Mouse (Mus musculus) megakaryocyte, embryonic 14.5 days (primary cell): ENCODE data around the gene Dph2.

ENCODE experiments used
- FLI1 ChIP-seq: IDR thresholded peaks from 2 replicates; pipeline ENCODE4 v1.6.1; 2012; ENCODE audit warnings: low read length, inconsistent platforms, mixed read lengths
- GATA1 ChIP-seq: IDR thresholded peaks from 3 replicates; pipeline ENCODE4 v1.6.1; 2012; ENCODE audit warnings: mixed read lengths, low read length, inconsistent platforms, borderline replicate concordance

DNA sequence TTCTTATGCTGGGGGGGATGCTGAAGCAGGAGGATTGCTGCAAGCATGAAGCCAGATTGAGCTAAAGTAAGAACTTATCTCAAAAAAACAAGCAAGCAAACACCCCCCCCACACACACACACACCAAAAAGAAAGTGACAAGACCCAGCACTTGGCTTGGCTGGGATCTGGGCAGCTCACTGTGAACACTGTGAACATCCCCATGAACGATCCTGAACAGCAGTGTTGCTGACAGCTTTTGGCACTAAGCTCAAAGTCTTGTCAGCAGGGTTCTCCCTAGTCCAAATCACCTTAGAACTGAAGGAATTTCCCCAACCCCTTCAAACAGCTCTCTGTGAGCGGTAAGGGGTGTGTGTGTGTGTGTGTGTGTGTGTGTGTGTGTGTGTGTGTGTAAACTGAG, 31.6 kb upstream of the Dph2 start:
- TF ChIP-seq GATA1 = no peak
- TF ChIP-seq FLI1 = no peak
